Mouse (Mus musculus) forebrain, embryonic 10.5 days (tissue): Measurements from ENCODE around the gene Cox15. TPM values are rescaled to one million over a fixed set of nuclear protein-coding genes. Genes with fewer than 3 reads are reported as not detected.
A peak's percentile ranks its signal among the peaks of the same experiment; 100 is the strongest.

Experiments
- DNase-seq: peaks from one replicate; pipeline ENCODE4 v3.0.0-alpha.2; 2017; ENCODE audit warnings: low spot score; ENCODE audit errors: extremely low spot score
- H3K27ac ChIP-seq: fragments of 300-500 bp; sonication (generic); 2 replicates; pipeline ENCODE4 v1.5.1; 2016; ENCODE audit warnings: mild to moderate bottlenecking
- H3K27me3 ChIP-seq: fragments of 300-500 bp; sonication (generic); 2 replicates; pipeline ENCODE4 v1.6.1; 2016; ENCODE audit warnings: mild to moderate bottlenecking; ENCODE audit not compliant: poor library complexity, severe bottlenecking
- H3K36me3 ChIP-seq: fragments of 300-500 bp; sonication (generic); replicated peaks from 2 replicates; pipeline ENCODE4 v1.6.1; 2016; ENCODE audit warnings: mild to moderate bottlenecking, moderate library complexity
- H3K4me1 ChIP-seq: fragments of 300-500 bp; sonication (generic); 2 replicates; pipeline ENCODE4 v1.6.1; 2016
- H3K4me3 ChIP-seq: fragments of 300-500 bp; sonication (generic); 2 replicates; pipeline ENCODE4 v1.5.1; 2016; ENCODE audit warnings: mild to moderate bottlenecking, moderate library complexity
- H3K9me3 ChIP-seq: fragments of 300-500 bp; sonication (generic); 2 replicates; pipeline ENCODE4 v1.6.1; 2016; ENCODE audit warnings: mild to moderate bottlenecking, moderate library complexity
- WGBS: fragments of 180-500 bp; shearing (Covaris S2); methylation state at CpG from one replicate; pipeline ENCODE4 v1.1.7; 2016; 5-methylcytosine and 5-hydroxymethylcytosine counted together
- polyA plus RNA-seq: library from polyadenylated mRNA; unstranded; fragments of >200 nt; fragmentation: Nextera tagmentation; extraction: Ambion mirVana; gene quantifications from 2 replicates; pipeline ENCODE4 v1.2.1, GENCODE M21; 2016

The Cox15 gene
- 15.1 and 15.7 TPM in 2 replicates for polyA plus RNA-seq

GRCm38 (mm10) chr19:43752489-43753225, at the start of gene Cox15, which contains the start of gene Cutc:
TSS of gene Cox15 (minus strand) at chr19:43753000.
TSS of gene Cutc (plus strand) at chr19:43752996.
- Histone ChIP-seq H3K4me1 (peaks cover 17% of the 10 kb centered on the region), H3K27ac (peak within 1 kb of the TSS; percentile 97), H3K27me3 (no peaks in the 10 kb centered on the region), H3K36me3 (peaks cover 36% of the 10 kb centered on the region), H3K9me3 (no peaks in the 10 kb centered on the region), H3K4me3 (peak within 1 kb of the TSS; percentile 82)
- under 1% methylated on average over 62 of the region's 62 CpGs for WGBS
- peak; percentile 93 for DNase-seq

GRCm38 (mm10) chr19:43801427-43802051, 48.7 kb upstream of the Cox15 start:
- Histone ChIP-seq H3K27me3 (no peaks in the 10 kb centered on the region), H3K36me3 (no peaks in the 10 kb centered on the region), H3K9me3 (no peaks in the 10 kb centered on the region), H3K4me3 (no peak overlapping the region), H3K4me1 (peaks cover 12% of the 10 kb centered on the region; the same call in 1 of the 2 replicates), H3K27ac (no peak overlapping the region)
- WGBS, result 83% methylated on average over 9 of the region's 9 CpGs
- no peak for DNase-seq

DNA sequence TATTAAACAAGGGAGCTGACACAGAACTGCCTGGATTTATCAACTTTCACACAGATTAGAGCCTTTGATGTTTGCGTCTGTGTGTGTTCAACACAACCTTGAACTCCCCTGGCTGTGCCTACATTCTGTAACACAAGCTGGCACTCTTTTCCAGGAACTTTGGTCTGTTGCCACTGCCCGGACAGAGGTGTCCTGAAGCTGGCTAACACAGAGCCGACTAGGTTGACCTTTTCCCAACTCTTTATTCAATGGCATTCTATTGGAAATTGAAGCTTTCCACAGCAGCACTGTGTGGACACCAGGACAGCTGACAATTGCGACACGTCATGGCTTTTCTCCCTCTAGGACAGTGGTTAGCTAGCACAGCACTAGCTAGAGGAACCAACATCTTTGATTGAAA, 44.4 kb upstream of the Cox15 start:
- no peaks in the 10 kb centered on the region for H3K27me3 ChIP-seq
- no peak overlapping the region for H3K4me3 ChIP-seq
- 86% methylated on average over 5 of the region's 5 CpGs for WGBS
- no peak for DNase-seq
- no peaks in the 10 kb centered on the region for H3K36me3 ChIP-seq
- no peaks in the 10 kb centered on the region for H3K4me1 ChIP-seq
- no peaks in the 10 kb centered on the region for H3K9me3 ChIP-seq
- no peak overlapping the region for H3K27ac ChIP-seq

DNA sequence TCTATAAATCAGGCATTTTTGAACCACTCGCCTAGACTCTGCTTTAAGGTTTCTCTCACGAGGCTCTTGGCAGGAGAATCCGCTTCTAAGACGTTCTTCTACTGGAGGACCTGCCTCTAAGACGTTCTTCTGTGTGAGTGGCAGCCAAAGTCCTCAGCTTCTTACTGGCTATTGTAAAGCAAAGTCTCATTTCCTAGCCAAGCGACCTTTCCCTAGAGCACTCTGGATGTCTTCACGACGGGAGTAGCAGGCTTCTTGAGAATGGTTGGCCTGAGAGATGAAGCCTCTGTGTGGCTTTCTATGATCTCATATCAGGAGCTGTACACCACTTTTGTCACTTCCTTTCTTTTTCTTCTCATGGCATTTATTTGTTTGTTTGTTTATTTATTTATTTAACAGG, 42.7 kb upstream of the Cox15 start:
- no peak overlapping the region for H3K27ac ChIP-seq

DNA sequence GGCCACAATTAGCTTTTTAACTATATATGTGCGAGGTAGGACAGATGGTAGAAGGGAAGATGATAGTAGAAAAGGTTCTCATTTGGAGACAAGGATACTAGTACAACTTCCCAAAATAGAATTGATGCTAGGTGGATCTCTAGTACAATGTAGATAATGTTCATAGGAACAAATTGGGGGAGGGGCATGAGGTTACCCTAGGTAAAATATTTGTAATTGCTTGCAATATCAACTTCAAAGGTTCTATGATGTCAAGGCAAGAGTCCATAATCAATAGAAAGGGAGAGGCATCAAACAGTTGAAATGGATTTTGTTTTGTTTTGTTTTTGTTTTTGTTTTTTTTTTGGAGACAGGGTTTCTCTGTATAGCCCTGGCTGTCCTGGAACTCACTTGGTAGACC, 41.2 kb upstream of the Cox15 start:
- Histone ChIP-seq H3K27me3 (no peaks in the 10 kb centered on the region), H3K4me3 (no peak overlapping the region), H3K4me1 (no peaks in the 10 kb centered on the region), H3K36me3 (no peaks in the 10 kb centered on the region), H3K27ac (no peak overlapping the region), H3K9me3 (no peaks in the 10 kb centered on the region)
- 89% methylated on average over 1 of the region's 1 CpGs for WGBS
- DNase-seq, result no peak

More for the DNA sequence above, 42.7 kb upstream of the Cox15 start:
- DNase-seq, result no peak
- H3K4me1 ChIP-seq, result no peaks in the 10 kb centered on the region
- H3K27me3 ChIP-seq, result no peaks in the 10 kb centered on the region
- no peaks in the 10 kb centered on the region for H3K9me3 ChIP-seq
- 86% methylated on average over 8 of the region's 8 CpGs for WGBS
- no peaks in the 10 kb centered on the region for H3K36me3 ChIP-seq
- H3K4me3 ChIP-seq, result no peak overlapping the region

DNA sequence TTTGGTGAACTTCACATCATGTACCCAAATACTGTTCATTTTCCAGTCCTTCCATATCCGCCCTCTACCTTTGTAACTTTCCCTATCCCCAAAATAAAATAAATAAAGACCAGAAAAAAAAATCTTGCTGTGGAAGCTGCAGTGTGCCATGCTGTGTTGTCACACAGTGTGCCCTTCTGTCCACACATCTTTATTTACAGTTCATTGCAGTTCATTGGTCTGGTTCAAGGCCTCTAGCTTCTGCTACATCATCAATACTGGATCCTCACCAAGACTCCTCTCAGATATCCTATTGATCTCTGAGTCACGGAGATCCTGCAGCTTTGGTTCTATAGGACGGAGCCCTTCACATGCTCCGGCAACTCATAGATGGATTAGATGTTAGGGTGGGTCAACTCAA, 39.7 kb upstream of the Cox15 start:
- H3K27me3 ChIP-seq, result no peaks in the 10 kb centered on the region
- H3K9me3 ChIP-seq, result no peaks in the 10 kb centered on the region
- no peaks in the 10 kb centered on the region for H3K36me3 ChIP-seq
- DNase-seq, result no peak
- H3K4me3 ChIP-seq, result no peak overlapping the region
- 92% methylated on average over 4 of the region's 4 CpGs for WGBS
- H3K27ac ChIP-seq, result no peak overlapping the region
- H3K4me1 ChIP-seq, result no peaks in the 10 kb centered on the region

GRCm38 (mm10) chr19:43789817-43790216, 37.0 kb upstream of the Cox15 start:
- H3K27ac ChIP-seq, result no peak overlapping the region
- H3K27me3 ChIP-seq, result no peaks in the 10 kb centered on the region
- H3K4me1 ChIP-seq, result no peaks in the 10 kb centered on the region
- no peaks in the 10 kb centered on the region for H3K9me3 ChIP-seq
- WGBS, result 94% methylated on average over 7 of the region's 7 CpGs
- no peak overlapping the region for H3K4me3 ChIP-seq
- DNase-seq, result no peak
- no peaks in the 10 kb centered on the region for H3K36me3 ChIP-seq

DNA sequence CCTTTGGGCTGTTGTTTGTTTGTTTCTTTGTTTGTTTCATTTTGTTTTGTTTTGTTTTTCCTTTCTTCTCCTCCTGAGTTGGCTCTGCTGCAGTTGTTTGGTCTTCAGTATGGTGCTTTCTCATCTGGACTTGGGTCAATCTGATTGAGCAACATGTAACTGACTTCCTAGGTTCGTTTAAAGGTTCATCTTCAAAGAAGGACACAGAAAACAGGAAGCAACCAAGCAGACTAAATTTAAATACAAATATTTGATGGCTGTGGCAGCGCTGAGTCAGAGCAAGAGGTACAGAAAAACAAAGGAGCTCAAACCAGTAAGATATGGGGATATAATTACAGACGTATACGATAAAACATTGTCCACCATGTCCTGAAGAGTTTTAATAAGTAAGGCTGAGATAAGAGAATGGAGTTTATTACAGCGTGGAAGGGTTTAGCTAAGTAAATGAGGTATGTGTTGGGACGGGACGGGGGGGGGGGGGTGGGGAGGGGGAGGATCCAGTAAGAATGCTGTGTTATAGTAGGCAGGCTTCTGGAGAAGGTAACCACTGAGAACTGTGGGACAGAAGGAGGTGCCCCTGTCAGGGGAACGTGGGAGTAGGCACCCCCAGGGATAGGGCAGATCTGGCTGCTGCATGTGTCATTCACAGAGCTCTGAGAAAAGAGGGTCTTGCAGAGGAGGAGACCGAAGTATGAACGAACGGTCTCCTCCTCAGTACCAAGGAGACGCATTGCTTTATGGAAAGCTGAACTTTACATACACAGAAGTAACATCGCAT, 33.6 kb upstream of the Cox15 start:
- no peak for DNase-seq
- H3K4me1 ChIP-seq, result no peaks in the 10 kb centered on the region
- 86% methylated on average over 13 of the region's 13 CpGs for WGBS
- no peaks in the 10 kb centered on the region for H3K9me3 ChIP-seq
- no peaks in the 10 kb centered on the region for H3K36me3 ChIP-seq
- no peaks in the 10 kb centered on the region for H3K27me3 ChIP-seq
- H3K4me3 ChIP-seq, result no peak overlapping the region
- H3K27ac ChIP-seq, result no peak overlapping the region

GRCm38 (mm10) chr19:43784761-43785160, 32.0 kb upstream of the Cox15 start:
- H3K4me3 ChIP-seq, result no peak overlapping the region
- DNase-seq, result no peak
- no peak overlapping the region for H3K27ac ChIP-seq
- 88% methylated on average over 8 of the region's 8 CpGs for WGBS
- no peaks in the 10 kb centered on the region for H3K9me3 ChIP-seq
- no peaks in the 10 kb centered on the region for H3K36me3 ChIP-seq
- no peaks in the 10 kb centered on the region for H3K27me3 ChIP-seq
- no peaks in the 10 kb centered on the region for H3K4me1 ChIP-seq

DNA sequence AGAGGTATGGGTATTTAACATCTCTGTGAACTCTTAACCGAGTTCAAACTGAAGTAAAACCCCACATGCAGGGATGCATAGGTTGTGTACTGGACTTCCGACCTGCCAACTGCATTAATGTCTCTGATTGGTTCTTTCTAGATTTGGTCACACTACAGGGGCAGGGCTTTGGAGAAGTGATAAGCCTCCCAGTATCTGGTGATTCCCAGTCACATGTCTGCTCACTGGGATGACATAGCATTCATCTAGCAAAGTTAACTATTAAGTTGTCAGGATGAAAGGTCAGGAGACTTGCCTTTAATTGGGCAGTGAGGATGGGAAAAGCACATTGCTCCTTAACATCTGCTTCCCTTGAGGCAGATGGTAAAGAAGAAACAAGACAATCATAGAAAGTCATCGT, 29.2 kb upstream of the Cox15 start, which contains the start of gene Abcc2:
Gene Abcc2 (plus strand): TSS at position 213 of the 400 bp plus-strand sequence.
- Histone ChIP-seq H3K4me1 (no peaks in the 10 kb centered on the region), H3K27me3 (no peaks in the 10 kb centered on the region), H3K4me3 (no peak within 1 kb of the TSS), H3K27ac (no peak within 1 kb of the TSS), H3K36me3 (no peaks in the 10 kb centered on the region), H3K9me3 (no peaks in the 10 kb centered on the region)
- WGBS, result 84% methylated on average over 3 of the region's 3 CpGs
- no peak for DNase-seq

DNA sequence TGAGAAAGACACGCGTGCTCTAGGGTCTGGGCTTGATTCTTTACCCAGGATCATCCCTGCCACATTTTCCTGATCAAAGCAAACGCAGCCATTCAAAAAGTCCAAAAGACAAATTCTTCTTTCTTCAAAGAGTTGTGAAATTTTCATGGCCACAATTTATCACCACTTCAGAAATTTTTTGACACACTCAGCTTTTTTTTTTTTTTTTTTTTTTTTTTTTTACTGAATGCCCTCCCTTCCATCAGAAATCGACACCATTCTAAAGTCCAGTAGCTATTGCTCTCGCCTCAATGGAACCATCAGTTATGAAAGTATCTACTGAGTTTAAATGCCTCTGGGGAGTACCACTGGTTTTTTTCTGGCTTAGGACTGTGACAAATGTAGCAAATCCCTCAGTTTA, 27.6 kb upstream of the Cox15 start:
- no peaks in the 10 kb centered on the region for H3K9me3 ChIP-seq
- no peak for DNase-seq
- H3K27me3 ChIP-seq, result no peaks in the 10 kb centered on the region

GRCm38 (mm10) chr19:43777308-43777707, 24.5 kb upstream of the Cox15 start:
- WGBS, result 81% methylated on average over 2 of the region's 2 CpGs

More for the DNA sequence above, 27.6 kb upstream of the Cox15 start:
- H3K4me1 ChIP-seq, result no peaks in the 10 kb centered on the region
- H3K36me3 ChIP-seq, result no peaks in the 10 kb centered on the region
- WGBS, result 92% methylated on average over 5 of the region's 5 CpGs
- H3K27ac ChIP-seq, result no peak overlapping the region
- H3K4me3 ChIP-seq, result no peak overlapping the region

DNA sequence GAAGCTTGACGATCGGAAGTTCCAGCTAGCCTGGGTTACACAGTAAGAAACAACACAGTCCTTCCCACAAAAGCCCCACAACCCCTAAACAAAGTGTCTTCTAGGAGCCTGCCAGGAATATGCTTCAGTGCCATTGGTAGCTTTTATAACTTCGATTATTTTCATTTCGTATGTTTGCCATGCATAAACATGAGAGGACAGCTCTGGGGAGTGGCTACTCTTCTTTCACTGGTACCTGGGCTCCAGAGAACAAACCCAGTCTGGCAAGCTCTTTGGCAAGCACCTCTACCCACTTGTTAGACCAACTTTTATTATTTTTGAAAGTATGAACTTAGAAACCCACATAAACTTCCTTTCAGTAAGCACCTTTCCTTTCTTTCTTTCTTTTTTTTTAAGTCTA, 23.8 kb upstream of the Cox15 start:
- H3K27me3 ChIP-seq, result no peaks in the 10 kb centered on the region
- H3K27ac ChIP-seq, result no peak overlapping the region
- no peak overlapping the region for H3K4me3 ChIP-seq
- H3K36me3 ChIP-seq, result no peaks in the 10 kb centered on the region
- H3K9me3 ChIP-seq, result no peaks in the 10 kb centered on the region
- no peak for DNase-seq
- 91% methylated on average over 4 of the region's 4 CpGs for WGBS
- H3K4me1 ChIP-seq, result no peaks in the 10 kb centered on the region

More at GRCm38 (mm10) chr19:43777308-43777707, 24.5 kb upstream of the Cox15 start:
- H3K4me1 ChIP-seq, result no peaks in the 10 kb centered on the region
- H3K27me3 ChIP-seq, result no peaks in the 10 kb centered on the region
- no peaks in the 10 kb centered on the region for H3K9me3 ChIP-seq
- no peak overlapping the region for H3K27ac ChIP-seq
- no peak for DNase-seq
- no peaks in the 10 kb centered on the region for H3K36me3 ChIP-seq
- no peak overlapping the region for H3K4me3 ChIP-seq
